In genomic region chr1:191996621-191997185, GRCm38 (mm10) we compare ENCODE assay signal across 19 mouse cellular contexts. TPM values are rescaled to one million over a fixed set of nuclear protein-coding genes. Genes with fewer than 3 reads are reported as not detected.
DNase-seq lines count a peak whose midpoint lies in the region; ATAC-seq lines count a peak whose summit lies in the region.
"Had no signal": no experiment of that assay in that cellular context is flagged by ENCODE, and none has a peak within 500 bp of the region (broad histone marks: within the 10 kb centered on the region; RNA-seq: fewer than 3 reads in every experiment).

No protein-coding gene starts in this region.

- ATAC-seq in kidney, embryonic 15.5 days (replicated peaks; ENCODE audit: low FRiP score): no peak
- ATAC-seq in midbrain, embryonic 11.5 days (ENCODE audit: low FRiP score): no peak
- ATAC-seq in midbrain, embryonic 14.5 days (ENCODE audit: low FRiP score, low TSS enrichment): no peak
- ATAC-seq: activated CD4-positive, CD25-positive, alpha-beta regulatory T cell, adult 4 months; forebrain, embryonic 16.5 days; Patski had no signal

- peaks cover 9% of the 10 kb centered on the region for H3K4me1 ChIP-seq in kidney, embryonic 15.5 days
- no peaks in the 10 kb centered on the region for H3K4me1 ChIP-seq in midbrain, embryonic 11.5 days (ENCODE audit: control insufficient read depth, insufficient read depth, low read length)
- no peaks in the 10 kb centered on the region for H3K4me1 ChIP-seq in midbrain, embryonic 14.5 days (ENCODE audit: control insufficient read depth, insufficient read depth, low read length)
- H3K4me1 ChIP-seq: embryonic facial prominence, embryonic 13.5 days; forebrain, embryonic 12.5 days had no signal

- peaks cover 60% of the 10 kb centered on the region for H3K36me3 ChIP-seq in kidney, embryonic 15.5 days
- H3K36me3 ChIP-seq in midbrain, embryonic 11.5 days (ENCODE audit: control insufficient read depth, insufficient read depth, low read length): no peaks in the 10 kb centered on the region
- H3K36me3 ChIP-seq in midbrain, embryonic 14.5 days (ENCODE audit: control insufficient read depth, insufficient read depth, low read length): no peaks in the 10 kb centered on the region
- H3K36me3 ChIP-seq: forebrain, embryonic 12.5 days had no signal

- H3K4me3 ChIP-seq in kidney, embryonic 15.5 days (replicated peaks): no peak overlapping the region
- no peak overlapping the region for H3K4me3 ChIP-seq in midbrain, embryonic 11.5 days (ENCODE audit: low read depth, low read length)
- H3K4me3 ChIP-seq in midbrain, embryonic 14.5 days (replicated peaks; ENCODE audit: low read depth, low read length): no peak overlapping the region
- H3K4me3 ChIP-seq: embryonic facial prominence, embryonic 13.5 days; forebrain, embryonic 12.5 days; heart, embryonic 13.5 days had no signal

- no peaks in the 10 kb centered on the region for H3K27me3 ChIP-seq in kidney, embryonic 15.5 days
- H3K27me3 ChIP-seq in midbrain, embryonic 11.5 days (ENCODE audit: control insufficient read depth, insufficient read depth, low read length): no peaks in the 10 kb centered on the region
- H3K27me3 ChIP-seq in midbrain, embryonic 14.5 days (ENCODE audit: control insufficient read depth, insufficient read depth, low read length): no peaks in the 10 kb centered on the region
- H3K27me3 ChIP-seq: CH12.LX; embryonic facial prominence, embryonic 13.5 days; forebrain, embryonic 12.5 days; heart, embryonic 13.5 days; Patski had no signal

- H3K9me3 ChIP-seq in kidney, embryonic 15.5 days (replicated peaks): 0 out of 2 replicates have a peak, but pooled peaks cover 3% of the 10 kb centered on the region
- H3K9me3 ChIP-seq in midbrain, embryonic 11.5 days (ENCODE audit: control insufficient read depth, low read length): no peaks in the 10 kb centered on the region
- H3K9me3 ChIP-seq in midbrain, embryonic 14.5 days (ENCODE audit: control insufficient read depth, low read length): no peaks in the 10 kb centered on the region
- H3K9me3 ChIP-seq: forebrain, embryonic 12.5 days; heart, embryonic 13.5 days had no signal

- DNase-seq in kidney, adult 18-20 months: peak; percentile 35
- no peak for DNase-seq in kidney, postnatal 4 days
- peak; percentile 22 to 54 for DNase-seq in kidney, postnatal 36 days
- DNase-seq in midbrain, embryonic 11.5 days (ENCODE audit: low spot score, missing footprints): peak; percentile 45
- DNase-seq in midbrain, embryonic 14.5 days: no peak
- DNase-seq: cerebellum, adult 18-20 months; cerebellum, adult 9-11 months; cerebellum, postnatal 36 days; gastrocnemius, postnatal 36 days; heart, adult 11 months; heart, postnatal 36 days had no signal

- H3K4me2 ChIP-seq in kidney, embryonic 15.5 days: no peak overlapping the region
- no peak overlapping the region for H3K4me2 ChIP-seq in midbrain, embryonic 11.5 days
- H3K4me2 ChIP-seq in midbrain, embryonic 14.5 days (ENCODE audit: low read length): no peak overlapping the region
- H3K4me2 ChIP-seq: embryonic facial prominence, embryonic 13.5 days; forebrain, embryonic 12.5 days; heart, embryonic 13.5 days had no signal

- no peak overlapping the region for H3K9ac ChIP-seq in kidney, embryonic 15.5 days
- no peak overlapping the region for H3K9ac ChIP-seq in midbrain, embryonic 11.5 days (ENCODE audit: low read length)
- H3K9ac ChIP-seq in midbrain, embryonic 14.5 days (replicated peaks; ENCODE audit: low read length): no peak overlapping the region
- H3K9ac ChIP-seq: embryonic facial prominence, embryonic 13.5 days; forebrain, embryonic 12.5 days; heart, embryonic 13.5 days had no signal

- WGBS in kidney, embryonic 15.5 days: 88% methylated on average over 8 of the region's 8 CpGs
- WGBS in midbrain, embryonic 11.5 days: 90% methylated on average over 8 of the region's 8 CpGs
- 90% methylated on average over 8 of the region's 8 CpGs for WGBS in midbrain, embryonic 14.5 days

- H3K27ac ChIP-seq in kidney, embryonic 15.5 days: no peak overlapping the region
- H3K27ac ChIP-seq in midbrain, embryonic 11.5 days (ENCODE audit: low read depth, low read length): no peak overlapping the region
- H3K27ac ChIP-seq in midbrain, embryonic 14.5 days (replicated peaks; ENCODE audit: low read depth, low read length): no peak overlapping the region
- H3K27ac ChIP-seq: embryonic facial prominence, embryonic 13.5 days; forebrain, embryonic 12.5 days; heart, embryonic 13.5 days had no signal

RNA-seq across cellular contexts. Expression of gene Rd3, which starts 19.5 kb away (rescaled TPM):
- polyA plus RNA-seq in kidney, embryonic 15.5 days (2015; fragmentation: Nextera tagmentation; extraction: Ambion mirVana): 0.36 and 0.45 TPM in 2 replicates
- 1.3 and 1.7 TPM in 2 replicates for polyA plus RNA-seq in midbrain, embryonic 11.5 days (2014; fragmentation: Nextera tagmentation; extraction: Ambion mirVana)
- 1.6 and 2.4 TPM in 2 replicates for polyA plus RNA-seq in midbrain, embryonic 14.5 days (2014; fragmentation: Nextera tagmentation; extraction: Ambion mirVana)

Comparison
In these comparisons a context has a peak if more than half of its experiments do, and no peak if none do; other contexts are left out.
1. DNase-seq: peak in kidney, adult 18-20 months (single experiment), kidney, postnatal 36 days (2 of 2) and midbrain, embryonic 11.5 days (single experiment); none in kidney, postnatal 4 days (0 of 2) and midbrain, embryonic 14.5 days (single experiment).